Mouse (Mus musculus): Measurements from ENCODE around the gene 2410131K14Rik. TPM values are rescaled to one million over a fixed set of nuclear protein-coding genes. Genes with fewer than 3 reads are reported as not detected.
A peak's percentile ranks its signal among the peaks of the same experiment; 100 is the strongest.

Gene 2410131K14Rik
- polyA plus RNA-seq (2014; fragmentation: Nextera tagmentation; extraction: Ambion mirVana): 17.2 and 17.6 TPM in 2 replicates

GRCm38 (mm10) chr5:118244606-118245443 is at the start of gene 2410131K14Rik, which contains the start of gene Rnft2:
Gene 2410131K14Rik, plus strand, starts transcription at chr5:118245227.
Gene Rnft2, minus strand, starts transcription at chr5:118245116.
- peak within 1 kb of the TSS; percentile 83 for H3K9ac ChIP-seq (replicated peaks; ENCODE audit: low read length)
- H3K27me3 ChIP-seq (ENCODE audit: control insufficient read depth, insufficient read depth, low read length): no peaks in the 10 kb centered on the region
- DNase-seq: peak; percentile 99
- H3K4me2 ChIP-seq (ENCODE audit: low read length): peak within 1 kb of the TSS; percentile 74
- peak within 1 kb of the TSS; percentile 84 for H3K27ac ChIP-seq (replicated peaks; ENCODE audit: low read depth, low read length)
- under 1% methylated on average over 68 of the region's 68 CpGs for WGBS
- peaks cover 24% of the 10 kb centered on the region for H3K4me1 ChIP-seq (ENCODE audit: control insufficient read depth, insufficient read depth, low read length)
- peak within 1 kb of the TSS; percentile 73 for H3K4me3 ChIP-seq (replicated peaks; ENCODE audit: low read depth, low read length)
- ATAC-seq (ENCODE audit: low FRiP score, low TSS enrichment): peak; percentile 100
- H3K9me3 ChIP-seq (ENCODE audit: control insufficient read depth, low read length): no peaks in the 10 kb centered on the region
- peaks cover 36% of the 10 kb centered on the region for H3K36me3 ChIP-seq (ENCODE audit: control insufficient read depth, insufficient read depth, low read length)

DNA sequence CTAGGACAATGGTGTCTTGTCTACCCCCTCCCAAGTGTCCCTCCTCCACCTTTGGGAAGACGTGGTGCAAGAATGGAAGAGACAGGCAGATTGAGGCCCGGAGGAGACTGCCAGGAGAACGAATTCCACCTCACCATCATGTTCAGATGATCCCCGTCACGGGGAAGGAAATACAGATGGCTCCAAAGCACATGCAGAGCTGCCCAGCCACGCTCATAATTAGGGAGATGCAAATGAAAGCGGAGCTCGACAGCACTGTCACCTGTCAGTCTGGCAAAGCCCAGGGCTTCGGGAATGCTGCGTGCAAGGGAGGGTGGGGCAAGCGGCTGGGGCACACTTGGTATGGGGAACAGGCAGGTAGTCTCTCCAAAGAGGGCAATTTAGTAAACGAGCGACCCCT is 47.6 kb upstream of the 2410131K14Rik start:
- H3K27me3 ChIP-seq (ENCODE audit: control insufficient read depth, insufficient read depth, low read length): no peaks in the 10 kb centered on the region
- H3K9ac ChIP-seq (replicated peaks; ENCODE audit: low read length): no peak overlapping the region
- ATAC-seq (ENCODE audit: low FRiP score, low TSS enrichment) (no peak), DNase-seq (no peak)
- H3K36me3 ChIP-seq (ENCODE audit: control insufficient read depth, insufficient read depth, low read length): peaks cover 25% of the 10 kb centered on the region
- 75% methylated on average over 13 of the region's 13 CpGs for WGBS
- H3K27ac ChIP-seq (replicated peaks; ENCODE audit: low read depth, low read length): no peak overlapping the region
- H3K4me2 ChIP-seq (ENCODE audit: low read length): no peak overlapping the region
- H3K9me3 ChIP-seq (ENCODE audit: control insufficient read depth, low read length): no peaks in the 10 kb centered on the region
- H3K4me1 ChIP-seq (ENCODE audit: control insufficient read depth, insufficient read depth, low read length): peaks cover 6% of the 10 kb centered on the region; the same call in 1 of the 2 replicates
- no peak overlapping the region for H3K4me3 ChIP-seq (replicated peaks; ENCODE audit: low read depth, low read length)

- no peak for ATAC-seq (ENCODE audit: low FRiP score, low TSS enrichment)
- H3K4me3 ChIP-seq (replicated peaks; ENCODE audit: low read depth, low read length): no peak overlapping the region
- H3K9me3 ChIP-seq (ENCODE audit: control insufficient read depth, low read length): no peaks in the 10 kb centered on the region
- H3K4me2 ChIP-seq (ENCODE audit: low read length): no peak overlapping the region
- H3K4me1 ChIP-seq (ENCODE audit: control insufficient read depth, insufficient read depth, low read length): no peaks in the 10 kb centered on the region
- WGBS: 69% methylated on average over 5 of the region's 5 CpGs
- H3K36me3 ChIP-seq (ENCODE audit: control insufficient read depth, insufficient read depth, low read length): peaks cover 27% of the 10 kb centered on the region
- H3K9ac ChIP-seq (replicated peaks; ENCODE audit: low read length): no peak overlapping the region
- H3K27ac ChIP-seq (replicated peaks; ENCODE audit: low read depth, low read length): no peak overlapping the region
- H3K27me3 ChIP-seq (ENCODE audit: control insufficient read depth, insufficient read depth, low read length): no peaks in the 10 kb centered on the region
- DNase-seq: no peak
Measured at GRCm38 (mm10) chr5:118199670-118200069, 45.4 kb upstream of the 2410131K14Rik start.

DNA sequence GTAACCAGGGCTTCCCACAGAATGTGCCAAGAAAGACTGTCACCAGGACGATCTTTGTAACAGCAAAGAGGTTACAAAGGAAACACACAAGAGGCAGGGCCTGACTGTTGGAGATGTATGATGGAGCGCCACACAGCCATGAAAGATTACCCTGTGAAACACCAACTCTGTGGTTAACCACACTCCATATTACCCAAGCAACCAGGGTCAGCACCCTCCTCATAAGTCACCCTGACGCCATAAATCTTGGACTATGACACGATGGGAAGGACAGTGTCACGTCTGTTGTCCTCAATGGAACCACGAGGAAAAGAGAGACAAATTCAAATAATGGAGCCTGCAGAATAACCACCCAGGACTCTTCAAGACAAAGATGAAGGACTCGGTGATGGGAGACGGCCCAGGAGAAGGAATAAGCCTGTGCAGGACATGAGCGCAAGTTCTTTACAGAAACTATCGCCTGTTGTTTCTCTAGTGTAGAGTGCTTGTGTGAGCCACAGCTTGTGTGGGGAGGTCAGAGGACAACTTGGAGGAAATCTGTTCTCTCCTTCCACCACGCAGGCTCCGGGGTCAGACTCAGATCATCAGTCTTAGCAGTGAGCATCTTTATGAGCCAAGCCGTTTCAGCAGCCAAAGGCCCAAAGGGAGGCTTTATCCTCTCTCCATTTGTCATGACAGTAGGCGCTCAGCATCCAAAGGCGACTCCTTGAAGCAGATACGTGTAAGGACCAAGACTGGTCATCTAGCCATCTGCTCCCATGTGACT is 40.2 kb upstream of the 2410131K14Rik start:
- Histone ChIP-seq H3K9me3 (ENCODE audit: control insufficient read depth, low read length) (no peaks in the 10 kb centered on the region), H3K27ac (replicated peaks; ENCODE audit: low read depth, low read length) (no peak overlapping the region), H3K9ac (replicated peaks; ENCODE audit: low read length) (no peak overlapping the region), H3K4me2 (ENCODE audit: low read length) (no peak overlapping the region), H3K4me1 (ENCODE audit: control insufficient read depth, insufficient read depth, low read length) (no peaks in the 10 kb centered on the region), H3K36me3 (ENCODE audit: control insufficient read depth, insufficient read depth, low read length) (peaks cover 34% of the 10 kb centered on the region), H3K4me3 (replicated peaks; ENCODE audit: low read depth, low read length) (no peak overlapping the region), H3K27me3 (ENCODE audit: control insufficient read depth, insufficient read depth, low read length) (no peaks in the 10 kb centered on the region)
- no peak for DNase-seq
- 89% methylated on average over 16 of the region's 16 CpGs for WGBS
- no peak for ATAC-seq (ENCODE audit: low FRiP score, low TSS enrichment)

DNA sequence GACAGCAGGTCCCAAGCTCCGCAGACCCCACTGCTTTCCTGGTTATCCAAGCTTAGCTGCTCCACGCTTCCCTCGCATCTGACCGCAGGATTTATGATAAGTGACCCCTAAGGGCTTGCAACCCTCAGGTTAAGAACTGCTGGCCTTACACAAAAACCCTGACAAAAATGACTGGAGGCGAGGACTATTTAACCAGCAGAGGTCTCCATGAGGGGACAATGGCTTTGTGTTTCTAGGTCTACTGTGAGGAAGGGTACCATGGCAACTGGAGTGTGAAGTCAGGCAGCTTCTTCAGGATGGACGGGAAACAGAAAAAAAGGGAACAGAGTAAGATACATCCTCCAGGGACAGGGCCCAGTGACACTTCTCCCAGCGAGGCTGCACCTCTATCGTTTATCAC is 39.2 kb upstream of the 2410131K14Rik start:
- no peak for ATAC-seq (ENCODE audit: low FRiP score, low TSS enrichment)
- DNase-seq: no peak
- Histone ChIP-seq H3K4me3 (replicated peaks; ENCODE audit: low read depth, low read length) (no peak overlapping the region), H3K9ac (replicated peaks; ENCODE audit: low read length) (no peak overlapping the region), H3K36me3 (ENCODE audit: control insufficient read depth, insufficient read depth, low read length) (peaks cover 27% of the 10 kb centered on the region), H3K27ac (replicated peaks; ENCODE audit: low read depth, low read length) (no peak overlapping the region), H3K4me1 (ENCODE audit: control insufficient read depth, insufficient read depth, low read length) (no peaks in the 10 kb centered on the region), H3K4me2 (ENCODE audit: low read length) (no peak overlapping the region), H3K9me3 (ENCODE audit: control insufficient read depth, low read length) (no peaks in the 10 kb centered on the region), H3K27me3 (ENCODE audit: control insufficient read depth, insufficient read depth, low read length) (no peaks in the 10 kb centered on the region)
- 40% methylated on average over 8 of the region's 8 CpGs for WGBS

- H3K9ac ChIP-seq (replicated peaks; ENCODE audit: low read length): peak overlapping the region; percentile 39
- no peaks in the 10 kb centered on the region for H3K9me3 ChIP-seq (ENCODE audit: control insufficient read depth, low read length)
- peak; percentile 40 for DNase-seq
- H3K4me3 ChIP-seq (replicated peaks; ENCODE audit: low read depth, low read length): peak overlapping the region; percentile 14
- H3K27ac ChIP-seq (replicated peaks; ENCODE audit: low read depth, low read length): peak overlapping the region; percentile 43
- peaks cover 20% of the 10 kb centered on the region for H3K36me3 ChIP-seq (ENCODE audit: control insufficient read depth, insufficient read depth, low read length)
- H3K27me3 ChIP-seq (ENCODE audit: control insufficient read depth, insufficient read depth, low read length): no peaks in the 10 kb centered on the region
- ATAC-seq (ENCODE audit: low FRiP score, low TSS enrichment): no peak
- 12% methylated on average over 5 of the region's 5 CpGs for WGBS
- peak overlapping the region; percentile 55 for H3K4me2 ChIP-seq (ENCODE audit: low read length)
- peaks cover 14% of the 10 kb centered on the region for H3K4me1 ChIP-seq (ENCODE audit: control insufficient read depth, insufficient read depth, low read length)
Measured at GRCm38 (mm10) chr5:118214012-118214411, 31.0 kb upstream of the 2410131K14Rik start.

GRCm38 (mm10) chr5:118214418-118215154 is 30.4 kb upstream of the 2410131K14Rik start:
- 6% methylated on average over 24 of the region's 24 CpGs for WGBS
- peak overlapping the region; percentile 39 for H3K9ac ChIP-seq (replicated peaks; ENCODE audit: low read length)
- H3K9me3 ChIP-seq (ENCODE audit: control insufficient read depth, low read length): no peaks in the 10 kb centered on the region
- H3K27ac ChIP-seq (replicated peaks; ENCODE audit: low read depth, low read length): peak overlapping the region; percentile 43
- peaks cover 14% of the 10 kb centered on the region for H3K4me1 ChIP-seq (ENCODE audit: control insufficient read depth, insufficient read depth, low read length)
- peak overlapping the region; percentile 55 for H3K4me2 ChIP-seq (ENCODE audit: low read length)
- no peaks in the 10 kb centered on the region for H3K27me3 ChIP-seq (ENCODE audit: control insufficient read depth, insufficient read depth, low read length)
- H3K36me3 ChIP-seq (ENCODE audit: control insufficient read depth, insufficient read depth, low read length): peaks cover 20% of the 10 kb centered on the region
- peak; percentile 89 for DNase-seq
- H3K4me3 ChIP-seq (replicated peaks; ENCODE audit: low read depth, low read length): peak overlapping the region; percentile 14
- peak; percentile 84; the same call in 1 of the 2 replicates for ATAC-seq (ENCODE audit: low FRiP score, low TSS enrichment)

GRCm38 (mm10) chr5:118217410-118217809 is 27.6 kb upstream of the 2410131K14Rik start:
- WGBS: 79% methylated on average over 6 of the region's 6 CpGs
- H3K27me3 ChIP-seq (ENCODE audit: control insufficient read depth, insufficient read depth, low read length): no peaks in the 10 kb centered on the region
- no peaks in the 10 kb centered on the region for H3K9me3 ChIP-seq (ENCODE audit: control insufficient read depth, low read length)
- DNase-seq: no peak
- no peak for ATAC-seq (ENCODE audit: low FRiP score, low TSS enrichment)
- no peak overlapping the region for H3K4me3 ChIP-seq (replicated peaks; ENCODE audit: low read depth, low read length)
- H3K4me2 ChIP-seq (ENCODE audit: low read length): no peak overlapping the region
- H3K27ac ChIP-seq (replicated peaks; ENCODE audit: low read depth, low read length): no peak overlapping the region
- peaks cover 14% of the 10 kb centered on the region for H3K4me1 ChIP-seq (ENCODE audit: control insufficient read depth, insufficient read depth, low read length)
- no peak overlapping the region for H3K9ac ChIP-seq (replicated peaks; ENCODE audit: low read length)
- H3K36me3 ChIP-seq (ENCODE audit: control insufficient read depth, insufficient read depth, low read length): peaks cover 44% of the 10 kb centered on the region

All from midbrain, embryonic 14.5 days (tissue).